Mouse (Mus musculus) midbrain, embryonic 13.5 days (tissue): ENCODE data around the gene 6030445D17Rik. TPM values are rescaled to one million over a fixed set of nuclear protein-coding genes. Genes with fewer than 3 reads are reported as not detected.
A peak's percentile ranks its signal among the peaks of the same experiment; 100 is the strongest.

Experiments used
- ATAC-seq: fragments of 200-750 bp; cut with Nextera tagmentation; 2 replicates; pipeline ENCODE4 v1.8.0; 2017; ENCODE audit warnings: mild to moderate bottlenecking, moderate TSS enrichment, moderate library complexity
- H3K27ac ChIP-seq: fragments of 300-500 bp; sonication (generic); 2 replicates; pipeline ENCODE4 v1.5.1; 2015; ENCODE audit warnings: inconsistent platforms, mild to moderate bottlenecking, moderate library complexity
- H3K27me3 ChIP-seq: fragments of 300-500 bp; sonication (generic); 2 replicates; pipeline ENCODE4 v1.6.1; 2015; ENCODE audit warnings: mild to moderate bottlenecking, inconsistent platforms
- H3K36me3 ChIP-seq: fragments of 300-500 bp; sonication (generic); 2 replicates; pipeline ENCODE4 v1.6.1; 2015; ENCODE audit warnings: mild to moderate bottlenecking, inconsistent platforms
- H3K4me1 ChIP-seq: fragments of 300-500 bp; sonication (generic); replicated peaks from 2 replicates; pipeline ENCODE4 v1.6.1; 2015; ENCODE audit warnings: inconsistent platforms
- H3K4me2 ChIP-seq: fragments of 300-500 bp; sonication (generic); replicated peaks from 2 replicates; pipeline ENCODE4 v1.6.1; 2015; ENCODE audit warnings: moderate library complexity, mild to moderate bottlenecking, inconsistent platforms
- H3K4me3 ChIP-seq: fragments of 300-500 bp; sonication (generic); replicated peaks from 2 replicates; pipeline ENCODE4 v1.5.1; 2015; ENCODE audit warnings: mild to moderate bottlenecking, inconsistent platforms
- H3K9ac ChIP-seq: fragments of 300-500 bp; sonication (generic); replicated peaks from 2 replicates; pipeline ENCODE4 v1.6.1; 2015; ENCODE audit warnings: mild to moderate bottlenecking, inconsistent platforms
- H3K9me3 ChIP-seq: fragments of 300-500 bp; sonication (generic); 2 replicates; pipeline ENCODE4 v1.6.1; 2016; ENCODE audit warnings: mild to moderate bottlenecking, inconsistent platforms
- WGBS: fragments of 180-500 bp; shearing (Covaris S2); methylation state at CpG from one replicate; pipeline ENCODE4 v1.1.7; 2015; 5-methylcytosine and 5-hydroxymethylcytosine counted together
- polyA plus RNA-seq: library from polyadenylated mRNA; unstranded; fragments of >200 nt; fragmentation: Nextera tagmentation; extraction: Ambion mirVana; gene quantifications from 2 replicates; pipeline ENCODE4 v1.2.1, GENCODE M21; 2015

Gene 6030445D17Rik
- 0.12 TPM in 1 of 2 replicates, not detected in the other for polyA plus RNA-seq

DNA sequence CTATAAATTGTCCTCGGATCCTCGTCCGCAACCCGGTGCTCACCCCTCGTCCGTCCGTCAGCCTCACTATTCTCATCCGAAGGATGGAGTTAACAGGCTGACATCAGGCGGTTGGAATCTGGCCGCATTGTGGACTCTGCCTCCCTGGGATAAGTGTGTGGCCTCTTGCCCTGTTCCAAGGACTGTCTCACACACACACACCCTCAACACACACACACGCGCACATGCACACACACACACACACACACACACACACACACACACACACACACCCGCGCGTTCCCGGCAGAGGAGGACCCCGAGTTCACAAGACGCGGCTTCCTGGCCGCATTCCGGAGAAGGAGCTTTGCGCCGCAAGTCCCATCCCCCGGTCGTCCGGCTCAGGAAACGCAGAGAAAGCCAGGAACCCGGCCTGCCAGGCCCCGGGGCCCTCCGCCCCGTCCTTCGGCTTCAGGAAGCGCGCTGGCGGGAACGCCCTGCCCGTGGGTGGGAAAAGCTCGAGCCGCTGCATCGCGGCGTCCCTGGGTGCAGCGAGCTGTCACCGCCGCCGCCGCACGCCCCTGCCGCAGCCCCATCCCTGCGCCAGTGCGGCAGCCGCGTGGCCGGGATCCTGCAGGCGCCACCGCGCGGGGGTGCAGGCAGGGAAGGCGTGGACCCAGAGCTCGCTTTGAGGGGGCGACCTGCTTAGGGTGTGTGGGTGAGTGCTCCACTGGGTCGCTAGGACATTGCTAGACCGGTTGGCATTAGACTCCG is at the start of gene 6030445D17Rik:
TSS of gene 6030445D17Rik (plus strand) at position 165 of the 753 bp plus-strand sequence.
- Histone ChIP-seq H3K36me3 (no peaks in the 10 kb centered on the region), H3K9me3 (no peaks in the 10 kb centered on the region), H3K4me2 (peak within 1 kb of the TSS; percentile 97), H3K9ac (peak within 1 kb of the TSS; percentile 78), H3K27ac (peak within 1 kb of the TSS; percentile 49; the same call in 1 of the 2 replicates), H3K27me3 (peaks cover 51% of the 10 kb centered on the region), H3K4me1 (peaks cover 23% of the 10 kb centered on the region), H3K4me3 (peak within 1 kb of the TSS; percentile 64)
- under 1% methylated on average over 56 of the region's 64 CpGs for WGBS
- ATAC-seq = peak; percentile 87

DNA sequence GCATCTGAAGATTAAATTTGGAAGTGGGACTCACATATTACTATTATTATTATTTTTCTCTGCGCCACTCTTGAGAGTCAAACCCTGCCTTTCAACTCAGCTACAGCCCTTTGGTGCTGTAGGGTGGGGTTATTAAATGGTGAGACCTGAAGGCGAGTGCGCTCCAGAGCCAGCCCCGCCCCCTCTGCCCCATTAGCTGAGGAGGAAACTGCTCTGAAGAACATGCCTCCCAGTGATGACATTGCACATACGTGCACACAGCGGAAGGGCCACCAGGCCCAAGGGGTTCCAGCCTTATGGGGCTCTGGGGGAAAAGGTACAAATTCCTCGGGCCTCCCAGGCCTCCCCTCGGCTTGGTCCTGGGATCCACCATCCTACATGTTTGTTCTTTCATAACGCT is 46.6 kb upstream of the 6030445D17Rik start:
- H3K36me3 ChIP-seq = no peaks in the 10 kb centered on the region
- H3K4me2 ChIP-seq = no peak overlapping the region
- peaks cover 11% of the 10 kb centered on the region; the same call in 1 of the 2 replicates for H3K4me1 ChIP-seq
- no peak for ATAC-seq
- 89% methylated on average over 9 of the region's 9 CpGs for WGBS
- H3K27ac ChIP-seq = no peak overlapping the region
- H3K9me3 ChIP-seq = no peaks in the 10 kb centered on the region
- H3K27me3 ChIP-seq = peaks cover 15% of the 10 kb centered on the region; the same call in 1 of the 2 replicates
- no peak overlapping the region for H3K4me3 ChIP-seq
- no peak overlapping the region for H3K9ac ChIP-seq

DNA sequence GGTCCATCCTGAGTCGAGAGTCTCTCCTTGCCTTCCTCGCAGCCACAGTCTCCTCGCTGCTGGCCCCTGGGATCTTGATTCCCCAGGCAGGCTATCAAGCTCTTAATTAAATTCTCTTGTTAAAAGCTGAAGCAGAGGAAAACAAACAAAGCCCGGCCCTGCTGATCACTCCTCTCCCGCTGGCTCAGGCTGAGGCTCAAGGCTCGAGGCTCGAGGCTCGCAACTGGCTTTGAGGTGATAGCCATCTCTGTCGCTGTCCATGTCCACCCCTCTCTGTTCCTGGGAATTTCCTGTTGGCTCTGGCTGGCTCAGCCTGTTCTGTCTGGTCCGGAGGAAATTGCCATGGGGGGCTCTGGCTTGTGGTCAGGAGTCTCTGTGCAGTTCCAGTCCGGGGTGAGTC is 43.1 kb upstream of the 6030445D17Rik start:
- WGBS = 9% methylated on average over 11 of the region's 11 CpGs
- Histone ChIP-seq H3K9ac (no peak overlapping the region), H3K4me3 (no peak overlapping the region), H3K9me3 (no peaks in the 10 kb centered on the region), H3K4me1 (peaks cover 22% of the 10 kb centered on the region; the same call in 1 of the 2 replicates), H3K36me3 (no peaks in the 10 kb centered on the region), H3K27me3 (peaks cover 43% of the 10 kb centered on the region), H3K27ac (no peak overlapping the region), H3K4me2 (no peak overlapping the region)
- no peak for ATAC-seq

DNA sequence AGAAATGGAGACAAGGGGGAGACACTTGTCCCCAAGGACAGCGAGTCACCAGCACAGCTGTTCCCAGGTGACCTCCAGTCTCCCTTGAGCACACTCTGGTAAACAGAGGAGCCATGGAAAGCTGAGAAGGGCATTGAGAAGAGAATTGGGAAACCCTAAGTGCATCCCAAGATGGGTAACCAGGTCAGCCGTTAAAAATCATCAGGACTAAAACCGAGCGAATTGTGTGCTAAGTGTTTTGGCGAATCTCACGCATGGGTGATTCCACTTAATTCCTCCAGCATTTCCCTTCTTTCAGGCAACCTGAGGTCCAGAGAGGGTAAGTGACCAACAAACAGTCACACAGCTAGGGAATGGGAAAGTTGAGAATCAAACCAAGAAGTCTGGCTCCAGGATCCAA is 42.7 kb upstream of the 6030445D17Rik start:
- Histone ChIP-seq H3K27me3 (peaks cover 47% of the 10 kb centered on the region), H3K36me3 (no peaks in the 10 kb centered on the region), H3K4me3 (no peak overlapping the region), H3K4me1 (peaks cover 26% of the 10 kb centered on the region), H3K4me2 (no peak overlapping the region), H3K9ac (no peak overlapping the region), H3K9me3 (no peaks in the 10 kb centered on the region), H3K27ac (no peak overlapping the region)
- WGBS = 58% methylated on average over 6 of the region's 6 CpGs
- ATAC-seq = no peak

DNA sequence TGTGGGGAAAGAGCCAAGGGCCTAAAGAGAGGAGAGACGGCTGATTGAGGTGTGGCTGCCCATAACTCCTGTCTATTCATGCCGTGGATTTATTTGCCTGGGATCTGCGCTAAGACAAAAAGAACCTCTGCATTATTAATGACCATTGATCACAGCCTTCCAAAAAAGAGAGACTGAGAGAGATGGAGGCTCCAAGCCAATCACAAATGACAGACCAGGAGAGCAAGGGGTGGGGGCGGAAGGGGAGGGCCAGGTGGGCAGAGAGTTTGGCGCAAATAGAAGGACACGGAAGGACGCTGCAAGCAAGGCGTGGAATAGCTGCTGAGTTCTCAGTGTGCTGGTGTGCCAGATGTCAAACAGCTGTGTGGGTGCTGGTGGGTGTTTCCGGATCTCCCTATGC is 38.8 kb upstream of the 6030445D17Rik start, which contains the start of gene Htr1d:
TSS of gene Htr1d (plus strand) at position 301 of the 400 bp plus-strand sequence.
- Histone ChIP-seq H3K9me3 (no peaks in the 10 kb centered on the region), H3K27me3 (peaks cover 79% of the 10 kb centered on the region), H3K27ac (no peak within 1 kb of the TSS), H3K36me3 (no peaks in the 10 kb centered on the region), H3K9ac (peak within 1 kb of the TSS; percentile 65), H3K4me1 (peaks cover 30% of the 10 kb centered on the region), H3K4me2 (peak within 1 kb of the TSS; percentile 84), H3K4me3 (peak within 1 kb of the TSS; percentile 47)
- ATAC-seq = no peak
- WGBS = 69% methylated on average over 9 of the region's 9 CpGs

DNA sequence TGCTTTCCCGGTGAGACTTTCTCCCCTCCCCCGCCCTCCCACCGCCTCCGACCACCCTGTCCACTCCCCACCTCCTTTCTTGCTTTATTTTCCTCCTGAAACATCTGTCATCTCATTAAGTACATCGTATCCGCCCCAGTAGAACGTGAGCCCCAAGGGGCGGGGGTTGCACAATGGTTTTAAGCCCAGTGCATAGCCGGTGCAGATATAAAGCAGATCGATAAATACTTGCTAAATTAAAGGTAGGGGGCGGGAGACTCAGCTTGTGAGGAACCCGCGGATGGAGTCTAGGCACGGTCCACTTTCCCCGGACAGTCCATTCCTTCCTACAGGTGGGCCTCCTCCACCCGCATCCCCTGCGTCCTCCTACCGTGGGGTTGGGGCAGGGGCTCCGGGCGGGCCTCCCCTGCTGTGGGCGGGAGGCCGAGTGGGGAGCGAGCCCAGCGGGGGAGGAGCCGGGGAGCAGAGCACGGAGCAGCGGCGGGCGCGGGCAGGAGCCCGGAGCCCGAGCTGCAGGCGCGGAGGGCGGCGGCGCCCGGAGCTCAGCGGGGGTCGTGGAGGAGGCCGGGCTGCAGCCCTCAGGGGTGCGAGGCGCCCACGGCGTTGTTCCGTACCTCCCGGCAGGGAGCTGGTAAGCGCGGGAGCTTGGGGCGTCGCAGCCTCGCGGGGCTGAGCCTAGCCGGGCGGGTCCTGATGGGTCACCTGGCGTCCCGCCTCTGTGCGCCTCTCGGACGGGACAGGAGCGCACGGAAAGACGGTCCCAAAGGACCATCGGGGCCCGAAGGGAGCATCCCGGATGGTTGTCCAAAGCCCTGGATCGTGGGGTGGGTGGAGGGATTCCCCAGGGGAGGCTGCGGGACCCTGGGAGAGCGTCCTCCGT is 37.7 kb upstream of the 6030445D17Rik start:
- ATAC-seq = peak; percentile 43
- Histone ChIP-seq H3K4me2 (peak overlapping the region; percentile 84), H3K27ac (no peak overlapping the region), H3K4me3 (peak overlapping the region; percentile 47), H3K4me1 (peaks cover 23% of the 10 kb centered on the region), H3K9ac (peak overlapping the region; percentile 65), H3K9me3 (no peaks in the 10 kb centered on the region), H3K36me3 (no peaks in the 10 kb centered on the region), H3K27me3 (peaks cover 79% of the 10 kb centered on the region)
- WGBS = 1% methylated on average over 70 of the region's 70 CpGs

DNA sequence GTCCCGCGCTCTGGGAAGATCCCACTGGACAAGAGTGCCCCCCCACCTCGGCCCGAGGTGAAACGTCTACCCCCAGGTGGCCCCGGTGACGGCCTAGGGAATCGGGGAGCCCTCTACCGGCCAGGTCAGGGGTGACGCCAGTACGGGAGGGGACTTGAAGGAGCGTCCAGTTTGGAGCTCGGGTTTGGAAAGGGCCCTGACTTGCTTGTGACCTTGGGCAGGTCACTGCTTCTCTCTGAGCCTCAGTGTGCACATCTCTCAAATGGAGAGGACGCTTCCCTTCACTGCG is 37.1 kb upstream of the 6030445D17Rik start:
- Histone ChIP-seq H3K4me3 (peak overlapping the region; percentile 47), H3K9me3 (no peaks in the 10 kb centered on the region), H3K27me3 (peaks cover 81% of the 10 kb centered on the region), H3K4me2 (peak overlapping the region; percentile 84), H3K9ac (peak overlapping the region; percentile 65), H3K27ac (no peak overlapping the region), H3K36me3 (no peaks in the 10 kb centered on the region), H3K4me1 (peaks cover 22% of the 10 kb centered on the region)
- WGBS = 3% methylated on average over 15 of the region's 15 CpGs
- no peak; the same call in 1 of the 2 replicates for ATAC-seq

DNA sequence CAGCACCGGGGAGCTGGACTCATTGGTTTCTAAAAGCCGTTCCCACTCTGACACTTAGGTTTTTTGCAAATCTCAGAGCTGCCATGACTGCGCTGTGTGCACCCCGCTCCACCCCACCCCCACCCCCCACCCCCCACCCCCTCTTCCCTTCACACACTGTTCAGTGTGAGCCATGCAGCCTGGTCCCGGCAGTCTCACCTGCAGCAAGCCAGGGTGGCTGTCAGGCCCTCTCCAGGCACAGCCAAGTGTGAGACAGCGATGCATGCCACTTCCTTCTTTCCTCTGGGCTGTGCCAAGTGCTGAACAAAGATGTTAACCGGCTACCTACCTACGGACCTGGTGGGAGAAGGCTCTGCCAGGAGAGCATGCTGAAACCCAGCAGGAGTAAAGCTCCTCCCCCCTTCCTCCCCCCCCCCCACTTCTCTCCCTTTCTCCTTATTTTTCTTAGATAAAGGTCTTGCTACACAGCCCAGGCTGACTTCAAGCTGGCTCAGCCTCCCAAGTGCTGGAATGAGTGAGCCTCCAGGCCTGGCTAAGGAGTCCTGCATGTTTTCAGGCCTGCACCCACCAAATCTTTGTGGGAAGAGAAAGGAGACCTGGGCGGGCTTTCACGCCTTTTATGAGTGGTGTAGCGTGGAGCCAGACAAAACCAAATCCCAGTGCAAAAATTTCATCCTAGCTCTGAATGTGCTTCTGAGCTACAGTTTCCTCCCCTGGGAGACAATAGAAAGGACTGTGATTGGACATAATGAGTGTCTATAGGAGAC is 31.3 kb upstream of the 6030445D17Rik start:
- Histone ChIP-seq H3K4me2 (no peak overlapping the region; the same call in 1 of the 2 replicates), H3K4me3 (no peak overlapping the region), H3K4me1 (peaks cover 12% of the 10 kb centered on the region; the same call in 1 of the 2 replicates), H3K9me3 (no peaks in the 10 kb centered on the region), H3K9ac (no peak overlapping the region), H3K27me3 (peaks cover 33% of the 10 kb centered on the region), H3K36me3 (no peaks in the 10 kb centered on the region), H3K27ac (no peak overlapping the region)
- WGBS = 21% methylated on average over 11 of the region's 11 CpGs
- peak; percentile 62; the same call in 1 of the 2 replicates for ATAC-seq

DNA sequence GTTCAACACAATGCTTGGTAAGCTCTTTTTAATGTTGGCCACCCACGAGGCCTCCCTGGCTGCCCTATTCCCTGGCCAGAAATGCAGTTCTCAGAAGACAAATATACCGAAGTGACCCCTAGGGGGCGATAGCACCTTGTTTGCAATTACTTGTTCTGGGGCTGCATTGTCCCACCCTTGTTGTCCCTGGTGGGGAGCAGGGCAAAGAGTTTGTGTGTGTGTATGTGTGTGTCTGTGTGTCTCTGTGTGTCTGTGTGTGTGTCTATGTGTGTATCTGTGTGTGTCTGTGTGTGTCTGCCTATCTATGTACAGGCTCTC is 30.7 kb upstream of the 6030445D17Rik start:
- Histone ChIP-seq H3K4me2 (no peak overlapping the region), H3K9me3 (no peaks in the 10 kb centered on the region), H3K4me1 (peaks cover 12% of the 10 kb centered on the region; the same call in 1 of the 2 replicates), H3K27me3 (peaks cover 28% of the 10 kb centered on the region), H3K9ac (no peak overlapping the region), H3K4me3 (no peak overlapping the region), H3K27ac (no peak overlapping the region), H3K36me3 (no peaks in the 10 kb centered on the region)
- 2% methylated on average over 3 of the region's 3 CpGs for WGBS
- peak; percentile 56; the same call in 1 of the 2 replicates for ATAC-seq

DNA sequence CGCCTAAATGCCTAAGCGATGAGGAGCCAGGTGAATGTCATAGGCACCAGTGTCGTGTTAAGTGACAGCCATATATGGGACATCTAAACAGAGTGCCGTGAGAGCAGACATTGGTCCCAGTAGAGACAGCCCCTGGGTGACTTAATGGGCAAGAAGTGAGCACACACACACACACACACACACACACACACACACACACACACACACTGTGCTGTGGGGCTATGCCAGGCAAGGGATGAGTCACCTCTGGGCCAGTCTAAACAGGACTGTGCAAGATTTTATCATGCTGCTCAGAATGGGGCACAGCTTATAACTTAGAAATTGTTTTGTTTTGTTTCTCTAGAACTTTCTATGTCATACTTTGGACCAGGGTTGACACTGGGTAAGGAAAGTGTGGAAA is 28.0 kb upstream of the 6030445D17Rik start:
- H3K9ac ChIP-seq = no peak overlapping the region
- WGBS = 88% methylated on average over 4 of the region's 4 CpGs
- no peak overlapping the region for H3K4me2 ChIP-seq
- no peak overlapping the region for H3K4me3 ChIP-seq
- no peak for ATAC-seq
- peaks cover 11% of the 10 kb centered on the region for H3K27me3 ChIP-seq
- peaks cover 16% of the 10 kb centered on the region for H3K4me1 ChIP-seq
- no peaks in the 10 kb centered on the region for H3K36me3 ChIP-seq
- no peaks in the 10 kb centered on the region for H3K9me3 ChIP-seq
- H3K27ac ChIP-seq = no peak overlapping the region

DNA sequence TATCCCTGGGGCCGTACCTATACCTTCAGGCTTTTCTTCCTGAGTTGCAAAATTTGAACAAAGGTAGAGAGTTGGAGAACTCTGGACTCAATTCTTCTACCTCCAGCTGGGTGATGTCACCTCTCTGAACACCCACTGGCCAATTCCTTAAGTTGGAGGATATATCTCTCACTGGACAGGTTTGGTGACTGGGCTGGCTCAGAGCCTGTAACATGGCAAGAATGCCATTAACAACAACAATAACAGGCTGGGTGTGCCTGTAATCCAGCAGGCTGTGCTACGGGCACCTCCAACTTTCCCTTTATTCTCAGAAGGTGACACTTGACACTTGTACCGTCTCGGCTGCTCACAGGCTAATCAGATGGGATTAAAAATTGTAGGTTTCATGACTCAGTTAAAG is 22.9 kb upstream of the 6030445D17Rik start:
- 60% methylated on average over 4 of the region's 4 CpGs for WGBS
- no peak overlapping the region for H3K9ac ChIP-seq

More for the DNA sequence above, 22.9 kb upstream of the 6030445D17Rik start:
- peaks cover 4% of the 10 kb centered on the region for H3K4me1 ChIP-seq
- no peak overlapping the region for H3K4me3 ChIP-seq
- no peak for ATAC-seq
- H3K27ac ChIP-seq = no peak overlapping the region
- no peaks in the 10 kb centered on the region for H3K36me3 ChIP-seq
- no peaks in the 10 kb centered on the region for H3K27me3 ChIP-seq
- no peaks in the 10 kb centered on the region for H3K9me3 ChIP-seq
- H3K4me2 ChIP-seq = no peak overlapping the region
